Mouse (Mus musculus) neutrophil, adult 5-6 weeks (primary cell): ENCODE data around the gene Prex1. TPM values are rescaled to one million over a fixed set of nuclear protein-coding genes. Genes with fewer than 3 reads are reported as not detected.
A peak's percentile ranks its signal among the peaks of the same experiment; 100 is the strongest.

Source experiments
- ATAC-seq: fragments of 151-379, 151-347 bp; 2 replicates; pipeline ENCODE4 v1.8.0; 2017; ENCODE audit warnings: mild to moderate bottlenecking, moderate TSS enrichment; ENCODE audit not compliant: insufficient number of reproducible peaks, poor library complexity, low FRiP score, severe bottlenecking; ENCODE audit errors: extremely low read depth
- total RNA-seq: library from RNA; stranded (forward); fragments of 200-1000 nt; gene quantifications from 2 replicates; pipeline ENCODE4 v1.2.3, GENCODE M21; 2017

The Prex1 gene
- total RNA-seq, 1 experiment from 2014 or later = 119 TPM

- ATAC-seq = no peak
Observed at GRCm38 (mm10) chr2:166622079-166622478, 91.6 kb downstream of the Prex1 start.

GRCm38 (mm10) chr2:166620529-166621466 is 92.8 kb downstream of the Prex1 start:
- peak; percentile 56 for ATAC-seq

GRCm38 (mm10) chr2:166619906-166620490 is 93.6 kb downstream of the Prex1 start:
- ATAC-seq = no peak

- ATAC-seq = no peak
Observed at GRCm38 (mm10) chr2:166619270-166619669, 94.4 kb downstream of the Prex1 start.

- ATAC-seq = peak; percentile 45
Observed at GRCm38 (mm10) chr2:166617706-166618105, 95.9 kb downstream of the Prex1 start.

GRCm38 (mm10) chr2:166615338-166616075 is 98.1 kb downstream of the Prex1 start:
- no peak for ATAC-seq

- no peak for ATAC-seq
Observed at GRCm38 (mm10) chr2:166610271-166610670, 103.4 kb downstream of the Prex1 start.

- ATAC-seq = no peak
Observed at GRCm38 (mm10) chr2:166608509-166608908, 105.1 kb downstream of the Prex1 start.

GRCm38 (mm10) chr2:166606481-166607245 is 107.0 kb downstream of the Prex1 start:
- no peak for ATAC-seq

GRCm38 (mm10) chr2:166606053-166606452 is 107.6 kb downstream of the Prex1 start:
- ATAC-seq = no peak

- no peak for ATAC-seq
Observed at GRCm38 (mm10) chr2:166605164-166605831, 108.3 kb downstream of the Prex1 start.

GRCm38 (mm10) chr2:166602948-166603347 is 110.7 kb downstream of the Prex1 start:
- no peak for ATAC-seq

- no peak for ATAC-seq
Observed at GRCm38 (mm10) chr2:166601420-166601819, 112.2 kb downstream of the Prex1 start.

GRCm38 (mm10) chr2:166598453-166599155 is 115.0 kb downstream of the Prex1 start:
- no peak for ATAC-seq

GRCm38 (mm10) chr2:166597763-166598162 is 115.9 kb downstream of the Prex1 start:
- ATAC-seq = no peak

- peak; percentile 53; the same call in 1 of the 2 replicates for ATAC-seq
Observed at GRCm38 (mm10) chr2:166592034-166592912, 121.4 kb downstream of the Prex1 start.

GRCm38 (mm10) chr2:166584491-166584890 is 129.1 kb downstream of the Prex1 start:
- ATAC-seq = no peak
